ENCODE assay signal across 33 mouse cellular contexts in the genomic region with DNA sequence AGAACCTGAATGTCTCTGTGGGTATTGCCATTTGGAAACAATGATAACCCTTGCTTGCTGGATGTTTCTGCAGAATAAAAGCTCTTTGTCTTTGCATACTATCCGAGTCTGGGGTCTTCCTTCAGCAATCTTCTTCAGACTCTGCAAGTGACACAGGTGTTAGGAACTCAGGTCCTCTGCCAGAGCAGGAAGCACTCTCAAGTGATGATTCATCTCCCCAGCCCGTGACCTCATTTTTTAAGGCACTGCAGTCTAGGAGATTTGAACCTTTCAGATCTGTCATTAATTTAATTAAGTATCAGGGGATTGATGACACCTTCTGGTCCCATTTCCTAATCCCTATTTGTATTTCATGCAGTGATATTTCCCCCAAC. TPM values are rescaled to one million over a fixed set of nuclear protein-coding genes. Genes with fewer than 3 reads are reported as not detected.
DNase-seq lines count a peak whose midpoint lies in the region; ATAC-seq and TF ChIP-seq lines count a peak whose summit lies in the region.
"Had no signal": no experiment of that assay in that cellular context is flagged by ENCODE, and none has a peak within 500 bp of the region (broad histone marks: within the 10 kb centered on the region; RNA-seq: fewer than 3 reads in every experiment).

No protein-coding gene starts in this region.

- no peak for TF ChIP-seq CTCF in thymus, adult 2 months (IDR thresholded peaks at IDR 0.05; ENCODE audit: borderline replicate concordance, control insufficient read depth, extremely low read depth, insufficient read depth, low read length, poor library complexity)

- TF ChIP-seq POLR2A in thymus, adult 2 months (IDR thresholded peaks at IDR 0.05; ENCODE audit: control insufficient read depth, extremely low read depth, insufficient read depth, low read length, poor library complexity): no peak

- peaks cover 35% of the 10 kb centered on the region for H3K4me1 ChIP-seq in liver, embryonic 12.5 days
- peaks cover 9% of the 10 kb centered on the region for H3K4me1 ChIP-seq in thymus, adult 2 months (replicated peaks; ENCODE audit: control insufficient read depth, insufficient read depth, low read length)
- H3K4me1 ChIP-seq in intestine, embryonic 16.5 days (ENCODE audit: control insufficient read depth, insufficient read depth, low read length): peaks cover 11% of the 10 kb centered on the region

- ATAC-seq in liver, embryonic 12.5 days: no peak
- ATAC-seq in intestine, embryonic 16.5 days: peak; percentile 18
- ATAC-seq: forebrain, embryonic 14.5 days; inflammation-experienced regulatory T-cells, adult 6 months; midbrain, embryonic 13.5 days had no signal

- DNase-seq in liver: no peak
- peak; percentile 27 to 37 for DNase-seq in thymus, postnatal 10 days (ENCODE audit: low spot score in 2 of 2)
- DNase-seq in thymus, adult 2 months: no peak
- peak; percentile 39 for DNase-seq in thymus, postnatal 4 days
- no peak for DNase-seq in layer of hippocampus, adult 8-10 months (ENCODE audit: low spot score in 2 of 2)
- no peak for DNase-seq in spleen, postnatal 10 days (ENCODE audit: low spot score in 2 of 2)
- DNase-seq: adrenal gland, postnatal 14 days; cerebellum, adult 11 months; cerebellum, adult 9-10 months; cerebellum, postnatal 36 days; gastrocnemius, postnatal 14 days; heart, adult 18-20 months; heart, postnatal 14 days; kidney, postnatal 14 days; lung, adult 18-20 months; lung, postnatal 10 days; right cerebral cortex, postnatal 25 days had no signal

- H3K27me3 ChIP-seq in liver, embryonic 12.5 days (replicated peaks): peaks cover 35% of the 10 kb centered on the region
- H3K27me3 ChIP-seq in thymus, adult 2 months (ENCODE audit: control insufficient read depth, insufficient read depth, low read length): no peaks in the 10 kb centered on the region
- 0 out of 2 replicates have a peak, but pooled peaks cover 5% of the 10 kb centered on the region for H3K27me3 ChIP-seq in intestine, embryonic 16.5 days (replicated peaks; ENCODE audit: control insufficient read depth, insufficient read depth, low read length)

- no peak overlapping the region for H3K9ac ChIP-seq in liver, embryonic 12.5 days
- no peak overlapping the region for H3K9ac ChIP-seq in intestine, embryonic 16.5 days (ENCODE audit: low read depth, low read length)
- H3K9ac ChIP-seq: hindbrain, embryonic 15.5 days; limb, embryonic 13.5 days; midbrain, embryonic 13.5 days had no signal

- WGBS in liver, embryonic 12.5 days (ENCODE audit: insufficient replicate concordance): 18% methylated on average over 2 of the region's 2 CpGs
- WGBS in thymus, adult 2 months: 43% methylated on average over 2 of the region's 2 CpGs
- 20% methylated on average over 2 of the region's 2 CpGs for WGBS in intestine, embryonic 16.5 days

- no peaks in the 10 kb centered on the region for H3K9me3 ChIP-seq in liver, embryonic 12.5 days (replicated peaks)
- H3K9me3 ChIP-seq in intestine, embryonic 16.5 days (ENCODE audit: control insufficient read depth, low read length): no peaks in the 10 kb centered on the region
- H3K9me3 ChIP-seq: hindbrain, embryonic 10.5 days; hindbrain, embryonic 15.5 days; limb, embryonic 13.5 days; midbrain, embryonic 13.5 days had no signal

- H3K27ac ChIP-seq in liver, embryonic 12.5 days: no peak overlapping the region
- H3K27ac ChIP-seq in thymus, adult 2 months (ENCODE audit: control insufficient read depth, insufficient read depth, low read length): no peak overlapping the region
- no peak overlapping the region for H3K27ac ChIP-seq in intestine, embryonic 16.5 days (ENCODE audit: low read length)
- H3K27ac ChIP-seq: hindbrain, embryonic 10.5 days; hindbrain, embryonic 15.5 days; limb, embryonic 13.5 days; macrophage; midbrain, embryonic 13.5 days had no signal

- H3K4me2 ChIP-seq in liver, embryonic 12.5 days: peak overlapping the region; percentile 43
- no peak overlapping the region for H3K4me2 ChIP-seq in intestine, embryonic 16.5 days (ENCODE audit: low read depth, low read length)
- H3K4me2 ChIP-seq: hindbrain, embryonic 15.5 days; limb, embryonic 13.5 days; midbrain, embryonic 13.5 days had no signal

- no peak overlapping the region for H3K4me3 ChIP-seq in liver, embryonic 12.5 days
- H3K4me3 ChIP-seq in thymus, adult 2 months (ENCODE audit: control insufficient read depth, insufficient read depth, low read length): no peak overlapping the region
- no peak overlapping the region for H3K4me3 ChIP-seq in intestine, embryonic 16.5 days (ENCODE audit: low read length)
- H3K4me3 ChIP-seq: hindbrain, embryonic 10.5 days; hindbrain, embryonic 15.5 days; limb, embryonic 13.5 days; midbrain, embryonic 13.5 days had no signal

- no peaks in the 10 kb centered on the region for H3K36me3 ChIP-seq in liver, embryonic 12.5 days
- no peaks in the 10 kb centered on the region for H3K36me3 ChIP-seq in thymus, adult 2 months (ENCODE audit: control insufficient read depth, insufficient read depth, low read length)
- H3K36me3 ChIP-seq in intestine, embryonic 16.5 days (ENCODE audit: control insufficient read depth, insufficient read depth, low read length): no peaks in the 10 kb centered on the region
- H3K36me3 ChIP-seq: hindbrain, embryonic 10.5 days; hindbrain, embryonic 15.5 days; limb, embryonic 13.5 days; midbrain, embryonic 13.5 days had no signal

RNA-seq across cellular contexts. Expression of a gene that starts 3.8 kb away (rescaled TPM):
- 0.20 TPM in 1 of 2 replicates, not detected in the other for polyA plus RNA-seq in liver, embryonic 12.5 days (2016; fragmentation: Nextera tagmentation; extraction: Ambion mirVana)
- 0.43 and 1.00 TPM in 2 replicates for polyA plus RNA-seq in thymus, adult 2 months (2012; rRNA removed)
- polyA plus RNA-seq in intestine, embryonic 16.5 days (2015; fragmentation: Nextera tagmentation; extraction: Ambion mirVana): not detected in 2 replicates
- total RNA-seq in layer of hippocampus, adult 8-10 months (2022): not detected
- total RNA-seq: adrenal gland, postnatal 14 days; gastrocnemius, postnatal 14 days; heart, adult 18-20 months; heart, postnatal 14 days; layer of hippocampus, postnatal 10 days; left cerebral cortex, adult 18-20 months; left cerebral cortex, postnatal 36 days had no signal
- polyA plus RNA-seq: heart, embryonic 14.5 days; hindbrain, embryonic 15.5 days; inflammation-experienced regulatory T-cells, adult 6 months; kidney, embryonic 14.5 days; limb, embryonic 13.5 days; macrophage; midbrain, embryonic 13.5 days; neural tube, embryonic 14.5 days; stomach, embryonic 16.5 days had no signal

RNA-seq across cellular contexts. Expression of a gene that starts 7.0 kb away (rescaled TPM):
- polyA plus RNA-seq in liver, embryonic 12.5 days (2016; fragmentation: Nextera tagmentation; extraction: Ambion mirVana): 7.1 and 7.9 TPM in 2 replicates
- polyA plus RNA-seq in thymus, adult 2 months (2012; rRNA removed): 6.8 and 7.1 TPM in 2 replicates
- polyA plus RNA-seq in intestine, embryonic 16.5 days (2015; fragmentation: Nextera tagmentation; extraction: Ambion mirVana): 11.2 and 11.3 TPM in 2 replicates
- 10 to 100 TPM; 25.4 to 29.6 (median 28.5) TPM for total RNA-seq in layer of hippocampus, adult 8-10 months (2022)

Comparison
In these comparisons a context has a peak if more than half of its experiments do, and no peak if none do; other contexts are left out.
1. DNase-seq: peak in thymus, postnatal 10 days (2 of 2) and thymus, postnatal 4 days (single experiment); none in liver (single experiment), thymus, adult 2 months (single experiment), layer of hippocampus, adult 8-10 months (0 of 2) and spleen, postnatal 10 days (0 of 2).